Mouse (Mus musculus) heart, embryonic 13.5 days (tissue): ENCODE measurements around the gene Olfr304. TPM values are rescaled to one million over a fixed set of nuclear protein-coding genes. Genes with fewer than 3 reads are reported as not detected.
"Not testable (repeated sequence)": the region's sequence is repeated elsewhere in the genome, so short reads cannot be mapped to it uniquely, and the experiment has no call there.

ENCODE experiments used
- ATAC-seq: fragments of 200-750 bp; cut with Nextera tagmentation; 2 replicates; pipeline ENCODE4 v1.8.0; 2017; ENCODE audit warnings: moderate TSS enrichment; ENCODE audit not compliant: insufficient number of reproducible peaks, low FRiP score, low TSS enrichment; ENCODE audit errors: extremely low read depth
- H3K27ac ChIP-seq: fragments of 300-500 bp; sonication (generic); replicated peaks from 2 replicates; pipeline ENCODE4 v1.5.1; 2015; ENCODE audit warnings: moderate library complexity, mild to moderate bottlenecking, inconsistent platforms
- H3K27me3 ChIP-seq: fragments of 300-500 bp; sonication (generic); replicated peaks from 2 replicates; pipeline ENCODE4 v1.6.1; 2015; ENCODE audit warnings: mild to moderate bottlenecking, inconsistent platforms
- H3K36me3 ChIP-seq: fragments of 300-500 bp; sonication (generic); 2 replicates; pipeline ENCODE4 v1.6.1; 2015; ENCODE audit warnings: mild to moderate bottlenecking, inconsistent platforms
- H3K4me1 ChIP-seq: fragments of 300-500 bp; sonication (generic); 2 replicates; pipeline ENCODE4 v1.6.1; 2015; ENCODE audit warnings: inconsistent platforms
- H3K4me2 ChIP-seq: fragments of 300-500 bp; sonication (generic); 2 replicates; pipeline ENCODE4 v1.6.1; 2015; ENCODE audit warnings: inconsistent platforms, mild to moderate bottlenecking, moderate library complexity
- H3K4me3 ChIP-seq: fragments of 300-500 bp; sonication (generic); 2 replicates; pipeline ENCODE4 v1.5.1; 2015; ENCODE audit warnings: moderate library complexity, mild to moderate bottlenecking, inconsistent platforms
- H3K9ac ChIP-seq: fragments of 300-500 bp; sonication (generic); 2 replicates; pipeline ENCODE4 v1.6.1; 2015; ENCODE audit warnings: inconsistent platforms, mild to moderate bottlenecking, moderate library complexity
- H3K9me3 ChIP-seq: fragments of 300-500 bp; sonication (generic); 2 replicates; pipeline ENCODE4 v1.6.1; 2016; ENCODE audit warnings: inconsistent platforms
- WGBS: fragments of 180-500 bp; shearing (Covaris S2); methylation state at CpG from one replicate; pipeline ENCODE4 v1.1.7; 2015; ENCODE audit warnings: mixed read lengths; 5-methylcytosine and 5-hydroxymethylcytosine counted together
- polyA plus RNA-seq: library from polyadenylated mRNA; unstranded; fragments of >200 nt; fragmentation: Nextera tagmentation; extraction: Ambion mirVana; gene quantifications from 2 replicates; pipeline ENCODE4 v1.2.1, GENCODE M21; 2015

Gene Olfr304
- not detected in 2 replicates for polyA plus RNA-seq

GRCm38 (mm10) chr7:86386558-86386957 is at the start of gene Olfr304:
Gene Olfr304 (minus strand): TSS chr7:86386658.
- no peaks in the 10 kb centered on the region for H3K9me3 ChIP-seq

GRCm38 (mm10) chr7:86403546-86403945 is 17.1 kb upstream of the Olfr304 start, which contains the start of gene Olfr301:
Gene Olfr301 (plus strand): TSS chr7:86403846.
- H3K9me3 ChIP-seq: no peaks in the 10 kb centered on the region
- ATAC-seq: no peak
- no peak within 1 kb of the TSS for H3K9ac ChIP-seq
- H3K4me1 ChIP-seq: no peaks in the 10 kb centered on the region
- H3K36me3 ChIP-seq: no peaks in the 10 kb centered on the region
- H3K4me2 ChIP-seq: no peak within 1 kb of the TSS
- no peaks in the 10 kb centered on the region for H3K27me3 ChIP-seq
- H3K4me3 ChIP-seq: no peak within 1 kb of the TSS
- H3K27ac ChIP-seq: no peak within 1 kb of the TSS
- WGBS: 61% methylated on average over 2 of the region's 2 CpGs

More at GRCm38 (mm10) chr7:86386558-86386957, at the start of gene Olfr304:
- no peak within 1 kb of the TSS for H3K4me2 ChIP-seq
- no peak within 1 kb of the TSS for H3K9ac ChIP-seq
- no peak within 1 kb of the TSS for H3K4me3 ChIP-seq
- ATAC-seq: no peak
- H3K27me3 ChIP-seq: no peaks in the 10 kb centered on the region
- WGBS: 45% methylated on average over 1 of the region's 1 CpGs
- H3K36me3 ChIP-seq: no peaks in the 10 kb centered on the region
- H3K4me1 ChIP-seq: no peaks in the 10 kb centered on the region
- no peak within 1 kb of the TSS for H3K27ac ChIP-seq

- no peak for ATAC-seq
These were observed 11.2 kb upstream of the Olfr304 start, which contains the start of gene Olfr303 for GRCm38 (mm10) chr7:86397689-86398088. Gene Olfr303 (minus strand): TSS chr7:86397789.

GRCm38 (mm10) chr7:86385769-86386168 is 689 bp downstream of the Olfr304 start:
- WGBS: 65% methylated on average over 3 of the region's 3 CpGs

More at GRCm38 (mm10) chr7:86397689-86398088, 11.2 kb upstream of the Olfr304 start, which contains the start of gene Olfr303:
- no peak within 1 kb of the TSS for H3K4me3 ChIP-seq
- H3K9ac ChIP-seq: no peak within 1 kb of the TSS
- no peak within 1 kb of the TSS for H3K27ac ChIP-seq
- no peaks in the 10 kb centered on the region for H3K9me3 ChIP-seq
- H3K4me2 ChIP-seq: no peak within 1 kb of the TSS
- H3K4me1 ChIP-seq: no peaks in the 10 kb centered on the region
- no peaks in the 10 kb centered on the region for H3K27me3 ChIP-seq
- H3K36me3 ChIP-seq: no peaks in the 10 kb centered on the region

GRCm38 (mm10) chr7:86366828-86367227 is 19.6 kb downstream of the Olfr304 start, which contains the start of gene Olfr305:
Gene Olfr305 (minus strand): TSS chr7:86366928.
- Histone ChIP-seq H3K27ac (no peak within 1 kb of the TSS), H3K4me2 (no peak within 1 kb of the TSS), H3K36me3 (no peaks in the 10 kb centered on the region), H3K9ac (no peak within 1 kb of the TSS), H3K4me1 (no peaks in the 10 kb centered on the region), H3K9me3 (no peaks in the 10 kb centered on the region), H3K4me3 (no peak within 1 kb of the TSS), H3K27me3 (no peaks in the 10 kb centered on the region)
- ATAC-seq: no peak
- WGBS: 61% methylated on average over 1 of the region's 1 CpGs

More at GRCm38 (mm10) chr7:86385769-86386168, 689 bp downstream of the Olfr304 start:
- Histone ChIP-seq H3K36me3 (no peaks in the 10 kb centered on the region), H3K4me3 (no peak overlapping the region), H3K27ac (no peak overlapping the region), H3K9me3 (no peaks in the 10 kb centered on the region), H3K4me1 (no peaks in the 10 kb centered on the region), H3K9ac (no peak overlapping the region), H3K27me3 (no peaks in the 10 kb centered on the region), H3K4me2 (no peak overlapping the region)
- ATAC-seq: no peak; the same call in 1 of the 2 replicates

- H3K27ac ChIP-seq, H3K4me2 ChIP-seq, ATAC-seq, H3K9me3 ChIP-seq, H3K27me3 ChIP-seq, H3K4me3 ChIP-seq, H3K36me3 ChIP-seq, H3K9ac ChIP-seq, H3K4me1 ChIP-seq: not testable (repeated sequence)
- WGBS: 91% methylated on average over 9 of the region's 9 CpGs
These were observed 40.2 kb downstream of the Olfr304 start for GRCm38 (mm10) chr7:86346296-86346695.

- Histone ChIP-seq H3K4me3 (no peak overlapping the region), H3K27me3 (no peaks in the 10 kb centered on the region), H3K27ac (no peak overlapping the region), H3K4me2 (no peak overlapping the region), H3K9ac (no peak overlapping the region), H3K9me3 (no peaks in the 10 kb centered on the region), H3K36me3 (no peaks in the 10 kb centered on the region), H3K4me1 (no peaks in the 10 kb centered on the region)
- WGBS: 59% methylated on average over 3 of the region's 3 CpGs
- no peak for ATAC-seq
These were observed 42.2 kb downstream of the Olfr304 start for GRCm38 (mm10) chr7:86344253-86344652.

GRCm38 (mm10) chr7:86342881-86343565 is 43.4 kb downstream of the Olfr304 start:
- no peak for ATAC-seq
- 70% methylated on average over 14 of the region's 14 CpGs for WGBS

GRCm38 (mm10) chr7:86337486-86337885 is 49.0 kb downstream of the Olfr304 start, which contains the start of gene Olfr307:
Gene Olfr307 (minus strand): TSS chr7:86337586.
- H3K4me2 ChIP-seq: no peak within 1 kb of the TSS
- no peak for ATAC-seq

More at GRCm38 (mm10) chr7:86342881-86343565, 43.4 kb downstream of the Olfr304 start:
- no peak overlapping the region for H3K9ac ChIP-seq
- H3K4me2 ChIP-seq: no peak overlapping the region
- H3K27me3 ChIP-seq: no peaks in the 10 kb centered on the region
- no peaks in the 10 kb centered on the region for H3K4me1 ChIP-seq
- H3K27ac ChIP-seq: no peak overlapping the region
- H3K9me3 ChIP-seq: no peaks in the 10 kb centered on the region
- H3K4me3 ChIP-seq: no peak overlapping the region
- H3K36me3 ChIP-seq: no peaks in the 10 kb centered on the region

More at GRCm38 (mm10) chr7:86337486-86337885, 49.0 kb downstream of the Olfr304 start, which contains the start of gene Olfr307:
- Histone ChIP-seq H3K27me3 (no peaks in the 10 kb centered on the region), H3K4me3 (no peak within 1 kb of the TSS), H3K36me3 (no peaks in the 10 kb centered on the region), H3K27ac (no peak within 1 kb of the TSS), H3K9ac (no peak within 1 kb of the TSS), H3K9me3 (no peaks in the 10 kb centered on the region), H3K4me1 (no peaks in the 10 kb centered on the region)
- WGBS: 52% methylated on average over 1 of the region's 1 CpGs

Other genes with a start within 250 kb of the Olfr304 start
- gene Vmn2r75, start 214.9 kb downstream of the Olfr304 start, polyA plus RNA-seq: not detected in 2 replicates
- not detected in 2 replicates for gene Vmn2r76, start 140.3 kb downstream of the Olfr304 start, polyA plus RNA-seq
- not detected in 2 replicates for gene Olfr310, start 109.5 kb downstream of the Olfr304 start, polyA plus RNA-seq
- not detected in 2 replicates for gene Olfr309, start 73.0 kb downstream of the Olfr304 start, polyA plus RNA-seq
- not detected in 2 replicates for gene Olfr308, start 61.0 kb downstream of the Olfr304 start, polyA plus RNA-seq
- gene Olfr307, start 49.1 kb downstream of the Olfr304 start, polyA plus RNA-seq: not detected in 2 replicates
- not detected in 2 replicates for gene Olfr305, start 19.7 kb downstream of the Olfr304 start, polyA plus RNA-seq
- gene Olfr303, start 11.1 kb upstream of the Olfr304 start, polyA plus RNA-seq: not detected in 2 replicates
- not detected in 2 replicates for gene Olfr301, start 17.2 kb upstream of the Olfr304 start, polyA plus RNA-seq
- gene Olfr299, start 73.3 kb upstream of the Olfr304 start, polyA plus RNA-seq: not detected in 2 replicates
- not detected in 2 replicates for gene Olfr298, start 105.8 kb upstream of the Olfr304 start, polyA plus RNA-seq
- not detected in 2 replicates for gene Olfr297, start 133.3 kb upstream of the Olfr304 start, polyA plus RNA-seq
- not detected in 2 replicates for gene Olfr295, start 197.2 kb upstream of the Olfr304 start, polyA plus RNA-seq
- not detected in 2 replicates for gene Olfr294, start 230.0 kb upstream of the Olfr304 start, polyA plus RNA-seq